Mouse (Mus musculus) lung, embryonic 14.5 days (tissue): Measurements from ENCODE around the gene Caly. TPM values are rescaled to one million over a fixed set of nuclear protein-coding genes. Genes with fewer than 3 reads are reported as not detected.
A peak's percentile ranks its signal among the peaks of the same experiment; 100 is the strongest.

Experiments used
- ATAC-seq: fragments of 200-750 bp; cut with Nextera tagmentation; 2 replicates; pipeline ENCODE4 v1.8.0; 2017; ENCODE audit warnings: mild to moderate bottlenecking, moderate TSS enrichment, moderate library complexity; ENCODE audit not compliant: insufficient read depth
- DNase-seq: peaks from one replicate; pipeline ENCODE4 v3.0.0-alpha.2; 2015
- H3K27ac ChIP-seq: fragments of 300-500 bp; sonication (generic); 2 replicates; pipeline ENCODE4 v1.5.1; 2014; ENCODE audit warnings: low read depth, mild to moderate bottlenecking, moderate library complexity
- H3K27me3 ChIP-seq: fragments of 300-500 bp; sonication (generic); 2 replicates; pipeline ENCODE4 v1.6.1; 2014; ENCODE audit warnings: low read length, control low read depth; ENCODE audit not compliant: insufficient read depth
- H3K36me3 ChIP-seq: fragments of 300-500 bp; sonication (generic); 2 replicates; pipeline ENCODE4 v1.6.1; 2014; ENCODE audit warnings: control low read depth; ENCODE audit not compliant: insufficient read depth
- H3K4me1 ChIP-seq: fragments of 300-500 bp; sonication (generic); 2 replicates; pipeline ENCODE4 v1.6.1; 2014; ENCODE audit warnings: antibody characterized with exemption, control low read depth; ENCODE audit not compliant: insufficient read depth
- H3K4me2 ChIP-seq: fragments of 300-500 bp; sonication (generic); 2 replicates; pipeline ENCODE4 v1.6.1; 2014; ENCODE audit warnings: mild to moderate bottlenecking
- H3K4me3 ChIP-seq: fragments of 300-500 bp; sonication (generic); 2 replicates; pipeline ENCODE4 v1.5.1; 2014; ENCODE audit warnings: low read depth, low read length
- H3K9ac ChIP-seq: fragments of 300-500 bp; sonication (generic); 2 replicates; pipeline ENCODE4 v1.6.1; 2014
- H3K9me3 ChIP-seq: fragments of 300-500 bp; sonication (generic); 2 replicates; pipeline ENCODE4 v1.6.1; 2016; ENCODE audit warnings: low read depth, low read length, control low read depth
- CTCF ChIP-seq: IDR thresholded peaks from 2 replicates; pipeline ENCODE4 v1.5.1; 2016; ENCODE audit warnings: antibody characterized with exemption, low read depth
- WGBS: fragments of 180-500 bp; shearing (Covaris S2); extraction: QIAGEN DNeasy Blood & Tissue Kit; methylation state at CpG from one replicate; pipeline ENCODE4 v1.1.7; 2014; 5-methylcytosine and 5-hydroxymethylcytosine counted together
- polyA plus RNA-seq: library from polyadenylated mRNA; unstranded; fragments of >200 nt; fragmentation: Nextera tagmentation; extraction: Ambion mirVana; gene quantifications from 2 replicates; pipeline ENCODE4 v1.2.1, GENCODE M21; 2014

Caly gene
- polyA plus RNA-seq, 1 experiment from 2014 or later: not detected

DNA sequence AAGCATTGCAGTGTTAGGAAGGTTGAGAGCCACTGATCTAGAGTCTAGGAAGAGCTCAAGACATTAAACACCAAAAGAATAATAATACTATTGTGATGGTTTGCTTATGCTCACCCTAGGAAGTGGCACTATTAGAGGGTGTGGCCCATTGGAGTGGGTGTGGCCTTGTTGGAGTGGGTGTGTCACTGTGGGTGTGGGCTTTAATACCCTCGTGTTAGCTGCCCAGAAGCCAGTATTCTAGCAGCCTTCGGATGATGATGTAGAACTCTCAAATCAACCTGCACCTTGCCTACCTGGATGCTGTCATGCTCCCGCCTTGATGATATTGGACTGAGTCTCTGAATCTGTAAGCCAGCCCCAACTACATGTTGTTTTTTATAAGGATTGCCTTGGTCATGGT is 39.6 kb downstream of the Caly start:
- Histone ChIP-seq H3K4me3 (no peak overlapping the region), H3K9me3 (no peaks in the 10 kb centered on the region), H3K4me1 (no peaks in the 10 kb centered on the region), H3K27ac (no peak overlapping the region), H3K27me3 (peaks cover 38% of the 10 kb centered on the region), H3K4me2 (no peak overlapping the region), H3K9ac (no peak overlapping the region), H3K36me3 (peaks cover 12% of the 10 kb centered on the region; the same call in 1 of the 2 replicates)
- WGBS: 51% methylated on average over 3 of the region's 3 CpGs
- no peak for TF ChIP-seq CTCF
- ATAC-seq (no peak), DNase-seq (no peak)

DNA sequence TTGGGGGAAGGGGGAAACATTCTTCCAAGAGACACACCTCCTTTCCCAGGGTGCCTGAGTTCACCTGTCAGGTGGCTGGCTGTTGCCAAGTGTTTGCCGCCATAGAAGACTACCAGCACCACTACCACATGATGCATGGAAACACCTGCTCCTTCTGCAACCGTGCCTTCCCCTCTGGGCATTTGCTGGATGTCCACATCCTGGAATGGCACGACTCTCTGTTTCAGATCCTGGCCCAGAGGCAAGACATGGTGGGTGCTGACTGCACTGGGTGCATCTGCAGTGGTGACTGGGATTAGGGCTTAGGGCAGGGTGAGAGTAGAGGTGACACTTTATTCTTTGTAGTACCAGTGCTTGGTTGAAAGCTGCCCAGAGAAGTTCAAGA is 45.2 kb downstream of the Caly start:
- ATAC-seq (no peak), DNase-seq (no peak)
- peak overlapping the region; percentile 92 for H3K4me2 ChIP-seq
- no peaks in the 10 kb centered on the region for H3K9me3 ChIP-seq
- 54% methylated on average over 3 of the region's 3 CpGs for WGBS
- H3K36me3 ChIP-seq: peaks cover 31% of the 10 kb centered on the region
- H3K27me3 ChIP-seq: no peaks in the 10 kb centered on the region
- H3K9ac ChIP-seq: peak overlapping the region; percentile 38; the same call in 1 of the 2 replicates
- H3K27ac ChIP-seq: no peak overlapping the region
- H3K4me3 ChIP-seq: peak overlapping the region; percentile 82
- H3K4me1 ChIP-seq: 0 out of 2 replicates have a peak, but pooled peaks cover 7% of the 10 kb centered on the region
- no peak for TF ChIP-seq CTCF

DNA sequence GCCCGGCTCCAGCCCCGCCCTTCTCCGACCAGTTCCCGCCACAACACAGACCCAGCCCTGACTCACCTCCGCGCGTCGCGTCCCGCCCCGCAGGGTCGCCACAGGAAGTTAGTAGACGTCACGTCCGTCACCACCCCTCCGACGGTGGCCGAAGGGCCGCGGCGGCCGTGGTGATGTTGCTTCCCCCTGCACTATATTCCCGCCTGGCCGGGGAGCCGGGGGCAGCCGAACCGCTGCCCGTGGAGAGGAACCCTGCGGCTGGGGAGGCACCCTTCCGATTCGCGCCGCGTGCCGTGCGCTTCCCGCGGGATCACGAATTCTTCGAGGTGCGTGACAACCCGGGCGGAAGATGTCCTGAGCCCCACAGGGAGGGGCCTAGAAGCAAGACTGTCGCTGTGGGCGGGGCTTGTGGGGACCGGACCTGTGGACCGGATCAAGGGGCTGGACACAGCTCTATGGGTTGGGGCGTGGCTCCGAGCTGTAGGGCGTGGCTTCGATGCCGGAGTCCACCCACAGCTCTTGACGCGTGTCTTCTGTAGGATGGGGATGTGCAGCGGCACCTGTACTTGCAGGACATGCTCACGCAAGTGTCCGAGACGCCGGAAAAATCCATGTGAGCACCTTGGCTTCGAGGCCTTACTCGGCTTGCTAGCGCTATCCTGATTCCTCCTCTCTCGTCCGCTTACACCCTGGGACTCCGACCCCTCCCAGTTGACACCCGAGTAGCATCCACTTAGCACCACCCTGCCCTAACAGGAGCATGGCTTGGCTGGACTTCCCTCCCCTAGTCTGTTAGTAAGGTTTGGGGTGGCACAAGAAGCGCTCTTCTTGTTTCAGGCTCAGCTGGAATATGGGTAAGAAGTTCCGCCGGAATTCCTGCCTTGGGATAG is 45.8 kb downstream of the Caly start, which contains the start of the genes Zfp511 and Tubgcp2:
Gene Zfp511, plus strand, starts transcription at position 111 of the 890 bp plus-strand sequence.
Gene Tubgcp2, minus strand, starts transcription at position 389 of the 890 bp plus-strand sequence.
- peak; percentile 98 for DNase-seq
- no peaks in the 10 kb centered on the region for H3K27me3 ChIP-seq
- H3K4me3 ChIP-seq: peak within 1 kb of the TSS; percentile 82
- 0 out of 2 replicates have a peak, but pooled peaks cover 7% of the 10 kb centered on the region for H3K4me1 ChIP-seq
- peaks cover 37% of the 10 kb centered on the region for H3K36me3 ChIP-seq
- TF ChIP-seq CTCF: no peak
- peak within 1 kb of the TSS; percentile 94 for H3K9ac ChIP-seq
- under 1% methylated on average over 69 of the region's 69 CpGs for WGBS
- H3K9me3 ChIP-seq: no peaks in the 10 kb centered on the region
- H3K27ac ChIP-seq: peak within 1 kb of the TSS; percentile 90
- H3K4me2 ChIP-seq: peak within 1 kb of the TSS; percentile 92
- ATAC-seq: peak; percentile 99

DNA sequence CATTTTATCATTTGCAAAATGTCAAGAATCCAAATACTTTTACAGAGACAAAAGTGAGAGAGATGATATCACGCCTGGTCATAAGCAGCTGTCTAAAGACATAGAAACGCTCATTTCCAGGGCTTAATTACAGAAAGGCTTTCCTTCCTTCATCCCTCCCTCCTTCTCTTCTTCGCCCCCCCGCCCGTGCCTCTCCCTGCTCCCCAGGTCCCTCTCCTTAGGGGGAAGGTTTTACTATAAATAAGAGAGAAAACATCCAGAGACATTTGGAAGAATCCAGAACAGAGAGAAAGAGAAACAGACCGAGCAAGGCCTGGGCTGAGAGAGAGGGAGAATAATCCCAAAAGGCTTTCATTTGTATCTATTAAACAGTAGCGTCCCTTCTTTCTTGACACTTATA is 46.9 kb downstream of the Caly start:
- Histone ChIP-seq H3K4me3 (peak overlapping the region; percentile 82), H3K9ac (peak overlapping the region; percentile 94), H3K9me3 (no peaks in the 10 kb centered on the region), H3K27me3 (no peaks in the 10 kb centered on the region), H3K4me1 (0 out of 2 replicates have a peak, but pooled peaks cover 7% of the 10 kb centered on the region), H3K27ac (peak overlapping the region; percentile 90), H3K36me3 (peaks cover 44% of the 10 kb centered on the region), H3K4me2 (peak overlapping the region; percentile 92)
- WGBS: 14% methylated on average over 7 of the region's 7 CpGs
- no peak for TF ChIP-seq CTCF
- DNase-seq: no peak
- no peak for ATAC-seq

DNA sequence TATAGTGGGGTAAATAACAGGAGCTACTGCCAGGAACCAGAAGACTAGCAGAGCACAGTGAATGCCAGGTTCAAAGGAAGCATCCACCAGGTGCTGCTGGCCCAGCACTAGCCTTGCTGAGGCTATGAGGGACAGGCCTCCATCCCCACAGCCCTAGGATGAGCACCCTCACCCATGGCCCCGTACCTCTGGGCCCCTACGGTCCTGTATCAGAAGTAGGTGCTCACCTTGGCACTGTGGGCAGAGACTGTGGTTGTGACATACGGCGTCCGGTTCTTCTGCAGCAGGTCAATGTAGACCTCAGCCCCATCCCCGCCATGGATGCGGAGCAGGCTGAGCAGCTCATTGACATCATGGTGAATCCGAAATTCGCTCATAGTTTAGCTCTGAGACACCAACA is 49.0 kb downstream of the Caly start:
- Histone ChIP-seq H3K36me3 (peaks cover 57% of the 10 kb centered on the region), H3K9ac (no peak overlapping the region), H3K27ac (no peak overlapping the region), H3K4me3 (no peak overlapping the region), H3K4me1 (0 out of 2 replicates have a peak, but pooled peaks cover 7% of the 10 kb centered on the region), H3K4me2 (no peak overlapping the region), H3K9me3 (no peaks in the 10 kb centered on the region), H3K27me3 (no peaks in the 10 kb centered on the region)
- no peak for TF ChIP-seq CTCF
- WGBS: 94% methylated on average over 9 of the region's 9 CpGs
- DNase-seq: no peak
- ATAC-seq: no peak

DNA sequence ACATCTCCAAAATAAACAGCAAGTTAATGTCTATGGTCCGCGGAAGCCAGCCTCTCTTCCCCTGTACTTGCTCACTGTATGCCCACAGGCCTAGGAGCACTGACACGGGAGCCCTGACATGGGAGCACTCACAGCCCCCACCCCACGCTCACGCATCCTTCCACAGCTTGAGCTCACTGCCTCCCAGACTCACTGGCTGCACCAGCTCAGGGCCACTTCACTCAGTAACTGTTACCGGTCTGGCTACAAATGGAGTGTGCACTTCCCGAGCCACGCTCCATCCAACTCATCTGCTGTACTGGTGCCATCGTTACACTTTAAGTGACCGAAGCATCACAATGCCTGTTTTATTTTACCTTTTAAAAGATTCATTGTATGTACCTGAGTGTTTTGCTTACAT is 50.0 kb downstream of the Caly start:
- Histone ChIP-seq H3K4me1 (0 out of 2 replicates have a peak, but pooled peaks cover 7% of the 10 kb centered on the region), H3K4me3 (no peak overlapping the region), H3K27ac (no peak overlapping the region), H3K27me3 (no peaks in the 10 kb centered on the region), H3K36me3 (peaks cover 62% of the 10 kb centered on the region), H3K9me3 (no peaks in the 10 kb centered on the region), H3K4me2 (no peak overlapping the region), H3K9ac (no peak overlapping the region)
- no peak for TF ChIP-seq CTCF
- DNase-seq: no peak
- ATAC-seq: no peak
- 90% methylated on average over 10 of the region's 10 CpGs for WGBS

DNA sequence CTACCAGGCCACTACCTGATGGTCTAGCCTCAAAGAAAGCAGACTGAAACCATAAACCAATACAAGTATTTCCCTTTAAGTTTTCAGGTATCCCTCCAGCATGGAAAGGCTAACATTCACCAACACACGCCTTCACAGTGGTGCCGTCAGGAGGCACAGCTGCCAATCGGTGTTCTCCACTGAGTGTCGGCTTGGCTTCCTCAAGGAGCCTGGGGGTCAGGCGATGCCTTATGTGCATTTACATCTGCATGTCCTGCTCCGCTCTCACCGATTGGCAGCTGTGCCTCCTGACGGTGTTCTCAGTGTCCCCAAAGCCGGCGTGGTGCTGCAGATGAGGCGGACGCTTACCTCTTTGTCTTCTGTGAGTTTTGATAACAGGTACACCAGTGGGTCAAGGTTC is 50.6 kb downstream of the Caly start:
- Histone ChIP-seq H3K4me2 (no peak overlapping the region), H3K4me3 (no peak overlapping the region), H3K4me1 (0 out of 2 replicates have a peak, but pooled peaks cover 2% of the 10 kb centered on the region), H3K27ac (no peak overlapping the region), H3K9ac (no peak overlapping the region), H3K36me3 (peaks cover 62% of the 10 kb centered on the region), H3K27me3 (no peaks in the 10 kb centered on the region), H3K9me3 (no peaks in the 10 kb centered on the region)
- ATAC-seq (no peak), DNase-seq (no peak)
- no peak for TF ChIP-seq CTCF
- 93% methylated on average over 12 of the region's 12 CpGs for WGBS

Other genes starting within 250 kb of the Caly start
- gene Adgra1, start 248.4 kb downstream of the Caly start, polyA plus RNA-seq: not detected in 2 replicates
- 0.45 and 0.53 TPM in 2 replicates for gene Kndc1, start 187.9 kb downstream of the Caly start, polyA plus RNA-seq
- 0.14 TPM in 1 of 2 replicates, not detected in the other for gene Utf1, start 138.8 kb downstream of the Caly start, polyA plus RNA-seq
- gene 6430531B16Rik, start 103.8 kb downstream of the Caly start, polyA plus RNA-seq: 0.30 and 0.37 TPM in 2 replicates
- 1.7 and 2.0 TPM in 2 replicates for gene Adam8, start 90.0 kb downstream of the Caly start, polyA plus RNA-seq
- 39.1 and 39.5 TPM in 2 replicates for gene Zfp511, start 46.2 kb downstream of the Caly start, polyA plus RNA-seq
- 63.0 and 65.8 TPM in 2 replicates for gene Tubgcp2, start 45.9 kb downstream of the Caly start, polyA plus RNA-seq
- not detected in 2 replicates for gene Msx3, start 33.5 kb downstream of the Caly start, polyA plus RNA-seq
- 0.43 TPM in 1 of 2 replicates, not detected in the other for gene Prap1, start 10.8 kb upstream of the Caly start, polyA plus RNA-seq
- 10.5 and 16.5 TPM in 2 replicates for gene Fuom, start 19.9 kb upstream of the Caly start, polyA plus RNA-seq
- gene Paox, start 33.3 kb upstream of the Caly start, polyA plus RNA-seq: 21.3 and 24.8 TPM in 2 replicates
- 148 and 164 TPM in 2 replicates for gene Echs1, start 33.9 kb upstream of the Caly start, polyA plus RNA-seq
- gene Mtg1, start 55.0 kb upstream of the Caly start, polyA plus RNA-seq: 24.8 and 28.4 TPM in 2 replicates
- gene Sprn, start 72.3 kb upstream of the Caly start, polyA plus RNA-seq: 0.12 and 0.20 TPM in 2 replicates
- not detected in 2 replicates for gene Olfr522, start 82.2 kb upstream of the Caly start, polyA plus RNA-seq
- not detected in 2 replicates for gene Olfr523, start 90.7 kb upstream of the Caly start, polyA plus RNA-seq
- gene Olfr524, start 123.4 kb upstream of the Caly start, polyA plus RNA-seq: not detected in 2 replicates
- not detected in 2 replicates for gene Cd163l1, start 135.7 kb upstream of the Caly start, polyA plus RNA-seq
- not detected in 2 replicates for gene 5830411N06Rik, start 164.7 kb upstream of the Caly start, polyA plus RNA-seq
- gene Olfr525, start 238.3 kb upstream of the Caly start, polyA plus RNA-seq: not detected in 2 replicates